ENCODE assay signal across 13 mouse cellular contexts in genomic region chr6:136535176-136535575, GRCm38 (mm10). TPM values are rescaled to one million over a fixed set of nuclear protein-coding genes. Genes with fewer than 3 reads are reported as not detected.
DNase-seq lines count a peak whose midpoint lies in the region; ATAC-seq and TF ChIP-seq lines count a peak whose summit lies in the region.
"Had no signal": no experiment of that assay in that cellular context is flagged by ENCODE, and none has a peak within 500 bp of the region (broad histone marks: within the 10 kb centered on the region; RNA-seq: fewer than 3 reads in every experiment).

No protein-coding gene starts in this region.

- TF ChIP-seq POLR2A in brain, embryonic 14.5 days (IDR thresholded peaks at IDR 0.05; ENCODE audit: borderline replicate concordance, extremely low read depth, insufficient read depth, insufficient read length, poor library complexity, severe bottlenecking): no peak

- intact Hi-C loops in gastrocnemius, adult 2 months (cut with DNase I): no loop called here

- H3K4me1 ChIP-seq in liver, embryonic 11.5 days (replicated peaks; ENCODE audit: control insufficient read depth, insufficient read depth, low read length): peaks cover 29% of the 10 kb centered on the region
- H3K4me1 ChIP-seq in liver, embryonic 12.5 days: peaks cover 66% of the 10 kb centered on the region
- peaks cover 27% of the 10 kb centered on the region for H3K4me1 ChIP-seq in midbrain, embryonic 14.5 days (ENCODE audit: control insufficient read depth, insufficient read depth, low read length)

- TF ChIP-seq CTCF in gastrocnemius, adult 2 months (IDR thresholded peaks at IDR 0.05): no peak
- TF ChIP-seq CTCF in brain, embryonic 14.5 days (IDR thresholded peaks at IDR 0.05; ENCODE audit: borderline replicate concordance, extremely low read depth, insufficient read depth, insufficient read length): no peak

- no peak for DNase-seq in gastrocnemius, adult 2 months
- no peak for DNase-seq in gastrocnemius, postnatal 25 days
- DNase-seq in liver, embryonic 11.5 days (ENCODE audit: low spot score): no peak
- DNase-seq in brain, embryonic 14.5 days (ENCODE audit: low read depth): peak; percentile 69
- no peak for DNase-seq in midbrain, embryonic 14.5 days
- DNase-seq in adrenal gland, postnatal 36 days: no peak
- DNase-seq: adrenal gland, adult 8-10 months; kidney, postnatal 4 days; right cerebral cortex, postnatal 25 days; thymus, postnatal 36 days had no signal

- 0 out of 2 replicates have a peak overlapping the region, but pooled peaks have one; percentile 21 for H3K4me2 ChIP-seq in liver, embryonic 11.5 days
- no peak overlapping the region for H3K4me2 ChIP-seq in liver, embryonic 12.5 days
- peak overlapping the region; percentile 49 for H3K4me2 ChIP-seq in midbrain, embryonic 14.5 days (ENCODE audit: low read length)
- H3K4me2 ChIP-seq: liver, embryonic 15.5 days had no signal

- H3K36me3 ChIP-seq in liver, embryonic 11.5 days (ENCODE audit: control insufficient read depth, insufficient read depth, low read length): 0 out of 2 replicates have a peak, but pooled peaks cover 5% of the 10 kb centered on the region
- peaks cover 30% of the 10 kb centered on the region for H3K36me3 ChIP-seq in liver, embryonic 12.5 days
- H3K36me3 ChIP-seq in midbrain, embryonic 14.5 days (ENCODE audit: control insufficient read depth, insufficient read depth, low read length): peaks cover 3% of the 10 kb centered on the region; the same call in 1 of the 2 replicates

- H3K27ac ChIP-seq in gastrocnemius, adult 2 months: peak overlapping the region; percentile 9; the same call in 1 of the 2 replicates
- H3K27ac ChIP-seq in liver, embryonic 11.5 days (ENCODE audit: low read depth, low read length): no peak overlapping the region
- no peak overlapping the region for H3K27ac ChIP-seq in liver, embryonic 12.5 days
- H3K27ac ChIP-seq in midbrain, embryonic 14.5 days (replicated peaks; ENCODE audit: low read depth, low read length): 0 out of 2 replicates have a peak overlapping the region, but pooled peaks have one; percentile 3
- H3K27ac ChIP-seq: liver, embryonic 15.5 days had no signal

- H3K9me3 ChIP-seq in liver, embryonic 11.5 days (ENCODE audit: control insufficient read depth, low read length): no peaks in the 10 kb centered on the region
- no peaks in the 10 kb centered on the region for H3K9me3 ChIP-seq in liver, embryonic 12.5 days (replicated peaks)
- H3K9me3 ChIP-seq in midbrain, embryonic 14.5 days (ENCODE audit: control insufficient read depth, low read length): no peaks in the 10 kb centered on the region
- H3K9me3 ChIP-seq: liver, embryonic 15.5 days had no signal

- no peak for ATAC-seq in liver, embryonic 11.5 days (replicated peaks; ENCODE audit: low FRiP score)
- no peak for ATAC-seq in liver, embryonic 12.5 days
- ATAC-seq in midbrain, embryonic 14.5 days (ENCODE audit: low FRiP score, low TSS enrichment): no peak
- ATAC-seq in megakaryocyte progenitor cell, adult 5-6 weeks (replicated peaks; ENCODE audit: poor library complexity): no peak

- H3K4me3 ChIP-seq in gastrocnemius, adult 2 months: no peak overlapping the region
- no peak overlapping the region for H3K4me3 ChIP-seq in liver, embryonic 11.5 days (ENCODE audit: low read depth, low read length)
- H3K4me3 ChIP-seq in liver, embryonic 12.5 days: no peak overlapping the region
- no peak overlapping the region for H3K4me3 ChIP-seq in midbrain, embryonic 14.5 days (replicated peaks; ENCODE audit: low read depth, low read length)
- H3K4me3 ChIP-seq: liver, embryonic 15.5 days had no signal

- no peaks in the 10 kb centered on the region for H3K27me3 ChIP-seq in liver, embryonic 11.5 days (replicated peaks; ENCODE audit: control insufficient read depth, insufficient read depth, low read length)
- H3K27me3 ChIP-seq in liver, embryonic 12.5 days (replicated peaks): no peaks in the 10 kb centered on the region
- H3K27me3 ChIP-seq in midbrain, embryonic 14.5 days (ENCODE audit: control insufficient read depth, insufficient read depth, low read length): no peaks in the 10 kb centered on the region
- H3K27me3 ChIP-seq: liver, embryonic 15.5 days had no signal

- no peak overlapping the region for H3K9ac ChIP-seq in liver, embryonic 11.5 days (ENCODE audit: low read depth, low read length)
- no peak overlapping the region for H3K9ac ChIP-seq in liver, embryonic 12.5 days
- H3K9ac ChIP-seq in midbrain, embryonic 14.5 days (replicated peaks; ENCODE audit: low read length): no peak overlapping the region
- H3K9ac ChIP-seq: liver, embryonic 15.5 days had no signal

- WGBS in liver, embryonic 11.5 days: 63% methylated on average over 5 of the region's 5 CpGs
- 66% methylated on average over 5 of the region's 5 CpGs for WGBS in liver, embryonic 12.5 days (ENCODE audit: insufficient replicate concordance)
- 49% methylated on average over 5 of the region's 5 CpGs for WGBS in midbrain, embryonic 14.5 days

RNA-seq across cellular contexts. Expression of gene Atf7ip, which starts 29.2 kb away (rescaled TPM):
- total RNA-seq in gastrocnemius, adult 2 months (2021): 10 to 100 TPM; 43.4 to 46.9 TPM
- total RNA-seq in gastrocnemius, postnatal 25 days (2021): 10 to 100 TPM; 38.2 to 43.5 TPM
- polyA plus RNA-seq in liver, embryonic 11.5 days (2014; fragmentation: Nextera tagmentation; extraction: Ambion mirVana): 31.2 and 32.9 TPM in 2 replicates
- polyA plus RNA-seq in liver, embryonic 12.5 days (2016; fragmentation: Nextera tagmentation; extraction: Ambion mirVana): 23.2 and 24.8 TPM in 2 replicates
- 40.0 and 67.9 TPM in 2 replicates for polyA plus RNA-seq in brain, embryonic 14.5 days (2012; rRNA removed)
- polyA plus RNA-seq in midbrain, embryonic 14.5 days (2014; fragmentation: Nextera tagmentation; extraction: Ambion mirVana): 49.8 and 57.9 TPM in 2 replicates
- 10 to 100 TPM; 54.0 to 74.3 TPM for total RNA-seq in adrenal gland, postnatal 36 days (2021)
- total RNA-seq in megakaryocyte progenitor cell, adult 5-6 weeks (2015): 83.1 and 106 TPM in 2 replicates
- 30.1 and 39.4 TPM in 2 replicates for total RNA-seq in megakaryocyte progenitor cell, adult 5-6 weeks (2017)

Comparison
In these comparisons a context has a peak if more than half of its experiments do, and no peak if none do; other contexts are left out.
1. H3K27ac ChIP-seq: peak in gastrocnemius, adult 2 months (single experiment) and midbrain, embryonic 14.5 days (single experiment); none in liver, embryonic 11.5 days (single experiment) and liver, embryonic 12.5 days (single experiment).